In genomic region chr11:62701218-62701617, GRCm38 (mm10) we compare ENCODE assay signal across 36 mouse cellular contexts. TPM values are rescaled to one million over a fixed set of nuclear protein-coding genes. Genes with fewer than 3 reads are reported as not detected.
"Had no signal": no experiment of that assay in that cellular context is flagged by ENCODE, and none has a peak within 500 bp of the region (broad histone marks: within the 10 kb centered on the region; RNA-seq: fewer than 3 reads in every experiment).

No protein-coding gene starts in this region.

- ATAC-seq: forebrain, postnatal 0 days; hindbrain, embryonic 16.5 days; inflammation-experienced regulatory T-cells, adult 6 months; intestine, embryonic 15.5 days; intestine, postnatal 0 days had no signal

- H3K9me3 ChIP-seq: heart, embryonic 13.5 days; heart, embryonic 15.5 days; hindbrain, embryonic 10.5 days; hindbrain, embryonic 12.5 days; intestine, embryonic 15.5 days; limb, embryonic 10.5 days; limb, embryonic 12.5 days had no signal

- H3K27me3 ChIP-seq: heart, embryonic 13.5 days; heart, embryonic 15.5 days; hindbrain, embryonic 12.5 days; intestine, embryonic 15.5 days; limb, embryonic 12.5 days had no signal

- H3K4me3 ChIP-seq: heart, adult 2 months; heart, embryonic 13.5 days; heart, embryonic 15.5 days; hindbrain, embryonic 10.5 days; hindbrain, embryonic 12.5 days; intestine, embryonic 15.5 days; layer of hippocampus, adult 2 months; left cerebral cortex, adult 2 months; limb, embryonic 10.5 days; limb, embryonic 12.5 days had no signal

- H3K4me2 ChIP-seq: heart, embryonic 11.5 days; heart, embryonic 13.5 days; heart, embryonic 15.5 days; hindbrain, embryonic 12.5 days; hindbrain, embryonic 14.5 days; intestine, embryonic 15.5 days; limb, embryonic 12.5 days had no signal

- H3K27ac ChIP-seq: heart, adult 2 months; heart, embryonic 13.5 days; heart, embryonic 15.5 days; hindbrain, embryonic 10.5 days; hindbrain, embryonic 12.5 days; hindbrain, embryonic 14.5 days; intestine, embryonic 15.5 days; layer of hippocampus, adult 2 months; left cerebral cortex, adult 2 months; limb, embryonic 10.5 days; limb, embryonic 12.5 days had no signal

- DNase-seq: forebrain, postnatal 0 days; gastrocnemius, postnatal 10 days; gastrocnemius, postnatal 25 days; heart, adult 2 months; heart, postnatal 4 days; kidney, adult 18-20 months; kidney, adult 8-10 months; kidney, postnatal 10 days; kidney, postnatal 25 days; kidney, postnatal 4 days; liver had no signal

- H3K36me3 ChIP-seq: heart, embryonic 13.5 days; heart, embryonic 15.5 days; hindbrain, embryonic 10.5 days; hindbrain, embryonic 12.5 days; intestine, embryonic 15.5 days; limb, embryonic 10.5 days; limb, embryonic 12.5 days had no signal

- H3K9ac ChIP-seq: forebrain, postnatal 0 days; heart, embryonic 13.5 days; heart, embryonic 15.5 days; hindbrain, embryonic 12.5 days; hindbrain, embryonic 14.5 days; intestine, embryonic 15.5 days; limb, embryonic 12.5 days had no signal

- H3K4me1 ChIP-seq: heart, embryonic 13.5 days; heart, embryonic 15.5 days; hindbrain, embryonic 10.5 days; hindbrain, embryonic 12.5 days; intestine, embryonic 15.5 days; limb, embryonic 10.5 days; limb, embryonic 12.5 days had no signal

RNA-seq across cellular contexts. Expression of gene Gm10428, which starts 51.7 kb away (rescaled TPM):
- total RNA-seq: forebrain, postnatal 0 days; gastrocnemius, adult 18-20 months; gastrocnemius, postnatal 10 days; gastrocnemius, postnatal 25 days; gastrocnemius, postnatal 4 days; heart, adult 2 months; heart, postnatal 25 days; heart, postnatal 4 days; layer of hippocampus, adult 2 months; layer of hippocampus, postnatal 10 days; layer of hippocampus, postnatal 25 days; left cerebral cortex, adult 2 months; left cerebral cortex, postnatal 14 days; left cerebral cortex, postnatal 36 days had no signal
- polyA plus RNA-seq: forebrain, postnatal 0 days; heart, adult 2 months; heart, embryonic 11.5 days; heart, embryonic 13.5 days; heart, embryonic 15.5 days; heart, postnatal 0 days; hindbrain, embryonic 10.5 days; hindbrain, embryonic 12.5 days; hindbrain, embryonic 14.5 days; hindbrain, embryonic 16.5 days; inflammation-experienced regulatory T-cells, adult 6 months; intestine, embryonic 15.5 days; intestine, postnatal 0 days; kidney, embryonic 14.5 days; kidney, embryonic 16.5 days; limb, embryonic 10.5 days; limb, embryonic 12.5 days; limb, embryonic 14.5 days had no signal
